Mouse (Mus musculus) neural tube, embryonic 11.5 days (tissue): Measurements from ENCODE around the gene Fam185a. TPM values are rescaled to one million over a fixed set of nuclear protein-coding genes. Genes with fewer than 3 reads are reported as not detected.

ENCODE experiments used
- ATAC-seq: fragments of 200-750 bp; cut with Nextera tagmentation; 2 replicates; pipeline ENCODE4 v1.8.0; 2017; ENCODE audit warnings: moderate number of reproducible peaks, mild to moderate bottlenecking, moderate TSS enrichment, moderate library complexity; ENCODE audit not compliant: insufficient read depth, low FRiP score, low TSS enrichment
- DNase-seq: peaks from one replicate; pipeline ENCODE4 v3.0.0-alpha.2; 2015; ENCODE audit warnings: low spot score
- H3K27ac ChIP-seq: fragments of 300-500 bp; sonication (generic); 2 replicates; pipeline ENCODE4 v1.5.1; 2014; ENCODE audit warnings: low read depth, mild to moderate bottlenecking, low read length
- H3K27me3 ChIP-seq: fragments of 300-500 bp; sonication (generic); 2 replicates; pipeline ENCODE4 v1.6.1; 2014; ENCODE audit warnings: mild to moderate bottlenecking, low read length, mixed read lengths; ENCODE audit not compliant: control insufficient read depth, insufficient read depth
- H3K36me3 ChIP-seq: fragments of 300-500 bp; sonication (generic); 2 replicates; pipeline ENCODE4 v1.6.1; 2014; ENCODE audit warnings: mild to moderate bottlenecking, low read length, moderate library complexity, mixed read lengths; ENCODE audit not compliant: control insufficient read depth, insufficient read depth
- H3K4me1 ChIP-seq: fragments of 300-500 bp; sonication (generic); 2 replicates; pipeline ENCODE4 v1.6.1; 2014; ENCODE audit warnings: low read length, mixed read lengths; ENCODE audit not compliant: control insufficient read depth, insufficient read depth
- H3K4me2 ChIP-seq: fragments of 300-500 bp; sonication (generic); 2 replicates; pipeline ENCODE4 v1.6.1; 2014; ENCODE audit warnings: low read depth, mild to moderate bottlenecking, moderate library complexity
- H3K4me3 ChIP-seq: fragments of 300-500 bp; sonication (generic); 2 replicates; pipeline ENCODE4 v1.5.1; 2014; ENCODE audit warnings: low read depth, low read length
- H3K9ac ChIP-seq: fragments of 300-500 bp; sonication (generic); 2 replicates; pipeline ENCODE4 v1.6.1; 2014; ENCODE audit warnings: mild to moderate bottlenecking, low read length
- H3K9me3 ChIP-seq: fragments of 300-500 bp; sonication (generic); 2 replicates; pipeline ENCODE4 v1.6.1; 2016; ENCODE audit warnings: low read length; ENCODE audit not compliant: control insufficient read depth
- WGBS: fragments of 180-500 bp; shearing (Covaris S2); extraction: QIAGEN DNeasy Blood & Tissue Kit; methylation state at CpG from one replicate; pipeline ENCODE4 v1.1.7; 2014; 5-methylcytosine and 5-hydroxymethylcytosine counted together
- polyA plus RNA-seq: library from polyadenylated mRNA; unstranded; fragments of >200 nt; fragmentation: Nextera tagmentation; extraction: Ambion mirVana; gene quantifications from 2 replicates; pipeline ENCODE4 v1.2.1, GENCODE M21; 2014

Gene Fam185a
- polyA plus RNA-seq = 4.9 and 6.6 TPM in 2 replicates

- H3K27me3 ChIP-seq = no peaks in the 10 kb centered on the region
- H3K4me1 ChIP-seq = peaks cover 3% of the 10 kb centered on the region; the same call in 1 of the 2 replicates
- H3K9me3 ChIP-seq = no peaks in the 10 kb centered on the region
- H3K4me2 ChIP-seq = peak within 1 kb of the TSS; percentile 97
- H3K9ac ChIP-seq = peak within 1 kb of the TSS; percentile 70
- WGBS = under 1% methylated on average over 68 of the region's 68 CpGs
- ATAC-seq = peak; percentile 100
- peak within 1 kb of the TSS; percentile 70 for H3K4me3 ChIP-seq
- H3K36me3 ChIP-seq = no peaks in the 10 kb centered on the region
- DNase-seq = peak; percentile 92
- H3K27ac ChIP-seq = no peak within 1 kb of the TSS
These were observed at the start of gene Fam185a, which contains the start of gene Ccdc146 for GRCm38 (mm10) chr5:21424614-21425602. TSS of gene Fam185a (plus strand) at chr5:21424958. TSS of gene Ccdc146 (minus strand) at chr5:21424677.

- ATAC-seq = no peak
- H3K4me2 ChIP-seq = no peak overlapping the region
- H3K9ac ChIP-seq = no peak overlapping the region
- H3K9me3 ChIP-seq = no peaks in the 10 kb centered on the region
- no peak for DNase-seq
- no peak overlapping the region for H3K27ac ChIP-seq
- H3K36me3 ChIP-seq = no peaks in the 10 kb centered on the region
- H3K4me1 ChIP-seq = peaks cover 3% of the 10 kb centered on the region; the same call in 1 of the 2 replicates
- 0 out of 2 replicates have a peak, but pooled peaks cover 2% of the 10 kb centered on the region for H3K27me3 ChIP-seq
- H3K4me3 ChIP-seq = no peak overlapping the region
- 79% methylated on average over 4 of the region's 4 CpGs for WGBS
These were observed 47.8 kb upstream of the Fam185a start for GRCm38 (mm10) chr5:21376935-21377334.

GRCm38 (mm10) chr5:21378397-21378796 is 46.4 kb upstream of the Fam185a start:
- H3K4me1 ChIP-seq = no peaks in the 10 kb centered on the region
- WGBS = 80% methylated on average over 2 of the region's 2 CpGs
- DNase-seq = no peak

GRCm38 (mm10) chr5:21381986-21382385 is 42.8 kb upstream of the Fam185a start:
- H3K36me3 ChIP-seq = no peaks in the 10 kb centered on the region
- DNase-seq (no peak), ATAC-seq (no peak)
- H3K4me2 ChIP-seq = no peak overlapping the region
- H3K27ac ChIP-seq = no peak overlapping the region
- H3K27me3 ChIP-seq = no peaks in the 10 kb centered on the region
- whole genome bisulfite sequencing = 49% methylated on average over 6 of the region's 6 CpGs
- no peak overlapping the region for H3K4me3 ChIP-seq
- no peak overlapping the region for H3K9ac ChIP-seq
- no peaks in the 10 kb centered on the region for H3K9me3 ChIP-seq
- no peaks in the 10 kb centered on the region for H3K4me1 ChIP-seq

More at GRCm38 (mm10) chr5:21378397-21378796, 46.4 kb upstream of the Fam185a start:
- H3K9ac ChIP-seq = no peak overlapping the region
- no peaks in the 10 kb centered on the region for H3K9me3 ChIP-seq
- ATAC-seq = no peak
- H3K36me3 ChIP-seq = no peaks in the 10 kb centered on the region
- H3K27me3 ChIP-seq = no peaks in the 10 kb centered on the region
- H3K27ac ChIP-seq = no peak overlapping the region
- no peak overlapping the region for H3K4me3 ChIP-seq
- no peak overlapping the region for H3K4me2 ChIP-seq

GRCm38 (mm10) chr5:21382678-21383077 is 42.1 kb upstream of the Fam185a start:
- H3K27me3 ChIP-seq = no peaks in the 10 kb centered on the region
- DNase-seq (no peak), ATAC-seq (no peak)
- no peaks in the 10 kb centered on the region for H3K9me3 ChIP-seq
- no peaks in the 10 kb centered on the region for H3K36me3 ChIP-seq
- H3K27ac ChIP-seq = no peak overlapping the region
- 63% methylated on average over 6 of the region's 6 CpGs for WGBS
- no peak overlapping the region for H3K4me3 ChIP-seq
- no peak overlapping the region for H3K9ac ChIP-seq
- H3K4me1 ChIP-seq = no peaks in the 10 kb centered on the region
- H3K4me2 ChIP-seq = no peak overlapping the region

- Histone ChIP-seq H3K9ac (no peak overlapping the region), H3K9me3 (no peaks in the 10 kb centered on the region), H3K36me3 (no peaks in the 10 kb centered on the region), H3K4me3 (no peak overlapping the region), H3K4me2 (no peak overlapping the region), H3K4me1 (no peaks in the 10 kb centered on the region), H3K27me3 (no peaks in the 10 kb centered on the region), H3K27ac (no peak overlapping the region)
- no peak for DNase-seq
- 41% methylated on average over 14 of the region's 14 CpGs for WGBS
- ATAC-seq = no peak
These were observed 41.1 kb upstream of the Fam185a start for GRCm38 (mm10) chr5:21383392-21384251.

GRCm38 (mm10) chr5:21384252-21384960 is 40.4 kb upstream of the Fam185a start:
- no peak overlapping the region for H3K27ac ChIP-seq
- no peaks in the 10 kb centered on the region for H3K4me1 ChIP-seq
- WGBS = 86% methylated on average over 13 of the region's 13 CpGs
- no peaks in the 10 kb centered on the region for H3K27me3 ChIP-seq
- H3K36me3 ChIP-seq = no peaks in the 10 kb centered on the region
- no peaks in the 10 kb centered on the region for H3K9me3 ChIP-seq
- H3K4me3 ChIP-seq = no peak overlapping the region
- ATAC-seq (no peak), DNase-seq (no peak)
- H3K4me2 ChIP-seq = no peak overlapping the region
- no peak overlapping the region for H3K9ac ChIP-seq

GRCm38 (mm10) chr5:21384976-21385375 is 39.8 kb upstream of the Fam185a start:
- H3K4me1 ChIP-seq = no peaks in the 10 kb centered on the region
- no peaks in the 10 kb centered on the region for H3K27me3 ChIP-seq
- no peak overlapping the region for H3K9ac ChIP-seq
- no peak overlapping the region for H3K4me3 ChIP-seq
- H3K9me3 ChIP-seq = no peaks in the 10 kb centered on the region
- H3K27ac ChIP-seq = no peak overlapping the region
- ATAC-seq (no peak), DNase-seq (no peak)
- H3K4me2 ChIP-seq = no peak overlapping the region
- no peaks in the 10 kb centered on the region for H3K36me3 ChIP-seq
- WGBS = 95% methylated on average over 9 of the region's 9 CpGs
